Mouse (Mus musculus) G1E (cell line): ENCODE measurements around the gene Thrsp.
"Not testable (repeated sequence)": the region's sequence is repeated elsewhere in the genome, so short reads cannot be mapped to it uniquely, and the experiment has no call there.

Source experiments
- CTCF ChIP-seq: IDR thresholded peaks from 2 replicates; pipeline ENCODE4 v1.5.1; 2012; ENCODE audit warnings: low read depth, low read length, inconsistent platforms, mixed read lengths
- GATA1 ChIP-seq: IDR thresholded peaks from 2 replicates; pipeline ENCODE4 v1.6.1; 2012; ENCODE audit warnings: borderline replicate concordance, low read length, inconsistent platforms, mixed read lengths
- TAL1 ChIP-seq: conservative IDR thresholded peaks from 2 replicates; pipeline ENCODE4 v1.6.1; 2012; ENCODE audit warnings: low read depth, low read length, inconsistent platforms, mixed read lengths

GRCm38 (mm10) chr7:97451023-97451422, 33.5 kb upstream of the Thrsp start, which contains the start of gene Kctd14:
- TF ChIP-seq TAL1, CTCF, GATA1: not testable (repeated sequence)
